In the genomic region with DNA sequence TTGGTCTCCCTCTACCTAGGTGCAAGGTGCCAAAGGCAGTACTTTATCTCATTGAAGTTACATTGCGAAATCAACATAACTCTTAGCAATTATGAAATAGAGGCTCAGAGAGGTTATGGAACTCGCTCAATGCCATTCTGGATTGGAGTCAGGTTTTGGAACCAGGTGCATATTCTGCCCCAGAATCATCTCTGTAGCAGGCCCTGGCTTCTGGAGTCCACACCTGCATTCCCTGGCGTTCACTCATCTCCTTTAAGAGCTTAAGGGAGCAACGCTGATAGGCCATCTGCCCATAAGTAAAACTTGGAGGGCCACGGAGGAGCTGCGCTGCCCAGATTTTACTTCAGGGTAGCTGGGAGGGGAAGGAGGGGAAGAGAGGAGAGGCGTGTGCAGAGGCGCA, we compare ENCODE assay signal across 12 mouse cellular contexts. TPM values are rescaled to one million over a fixed set of nuclear protein-coding genes. Genes with fewer than 3 reads are reported as not detected.
DNase-seq lines count a peak whose midpoint lies in the region; ATAC-seq lines count a peak whose summit lies in the region.
"Had no signal": no experiment of that assay in that cellular context is flagged by ENCODE, and none has a peak within 500 bp of the region (broad histone marks: within the 10 kb centered on the region; RNA-seq: fewer than 3 reads in every experiment).

No protein-coding gene starts in this region.

- peak overlapping the region; percentile 39; the same call in 1 of the 2 replicates for H3K9ac ChIP-seq in hindbrain, embryonic 13.5 days
- no peak overlapping the region for H3K9ac ChIP-seq in hindbrain, embryonic 16.5 days (ENCODE audit: low read depth, low read length)
- H3K9ac ChIP-seq in embryonic facial prominence, embryonic 12.5 days: no peak overlapping the region; the same call in 1 of the 2 replicates
- H3K9ac ChIP-seq: forebrain, postnatal 0 days had no signal

- H3K4me3 ChIP-seq in hindbrain, embryonic 13.5 days: no peak overlapping the region
- no peak overlapping the region for H3K4me3 ChIP-seq in hindbrain, embryonic 16.5 days (ENCODE audit: low read length)
- H3K4me3 ChIP-seq in embryonic facial prominence, embryonic 12.5 days: no peak overlapping the region
- H3K4me3 ChIP-seq in midbrain, embryonic 10.5 days: no peak overlapping the region

- no peaks in the 10 kb centered on the region for H3K27me3 ChIP-seq in hindbrain, embryonic 13.5 days
- H3K27me3 ChIP-seq in hindbrain, embryonic 16.5 days (replicated peaks; ENCODE audit: control insufficient read depth, insufficient read depth, low read length): no peaks in the 10 kb centered on the region
- no peaks in the 10 kb centered on the region for H3K27me3 ChIP-seq in embryonic facial prominence, embryonic 12.5 days
- no peaks in the 10 kb centered on the region for H3K27me3 ChIP-seq in midbrain, embryonic 10.5 days (ENCODE audit: low read depth, poor library complexity, severe bottlenecking)

- ATAC-seq in hindbrain, embryonic 13.5 days (ENCODE audit: low FRiP score): no peak
- ATAC-seq in hindbrain, embryonic 16.5 days: no peak
- no peak for ATAC-seq in embryonic facial prominence, embryonic 12.5 days (ENCODE audit: insufficient number of reproducible peaks, insufficient read depth, low FRiP score, low TSS enrichment)
- ATAC-seq in megakaryocyte progenitor cell, adult 5-6 weeks (replicated peaks; ENCODE audit: poor library complexity): peak; percentile 7
- ATAC-seq: forebrain, postnatal 0 days had no signal

- no peak overlapping the region for H3K27ac ChIP-seq in hindbrain, embryonic 13.5 days
- H3K27ac ChIP-seq in hindbrain, embryonic 16.5 days (ENCODE audit: low read depth, low read length): no peak overlapping the region
- no peak overlapping the region for H3K27ac ChIP-seq in embryonic facial prominence, embryonic 12.5 days
- no peak overlapping the region for H3K27ac ChIP-seq in midbrain, embryonic 10.5 days (replicated peaks)

- no peaks in the 10 kb centered on the region for H3K9me3 ChIP-seq in hindbrain, embryonic 13.5 days
- no peaks in the 10 kb centered on the region for H3K9me3 ChIP-seq in hindbrain, embryonic 16.5 days (ENCODE audit: control insufficient read depth, low read length)
- no peaks in the 10 kb centered on the region for H3K9me3 ChIP-seq in embryonic facial prominence, embryonic 12.5 days
- no peaks in the 10 kb centered on the region for H3K9me3 ChIP-seq in midbrain, embryonic 10.5 days (replicated peaks)

- WGBS in hindbrain, embryonic 13.5 days: 94% methylated on average over 8 of the region's 8 CpGs
- WGBS in hindbrain, embryonic 16.5 days: 90% methylated on average over 8 of the region's 8 CpGs
- WGBS in embryonic facial prominence, embryonic 12.5 days: 89% methylated on average over 8 of the region's 8 CpGs
- 96% methylated on average over 8 of the region's 8 CpGs for WGBS in midbrain, embryonic 10.5 days

- H3K4me2 ChIP-seq in hindbrain, embryonic 13.5 days: no peak overlapping the region
- no peak overlapping the region for H3K4me2 ChIP-seq in hindbrain, embryonic 16.5 days (ENCODE audit: low read length)
- 0 out of 2 replicates have a peak overlapping the region, but pooled peaks have one; percentile 4 for H3K4me2 ChIP-seq in embryonic facial prominence, embryonic 12.5 days (replicated peaks)

- peak; percentile 73 for DNase-seq in liver
- DNase-seq in right cerebral cortex, postnatal 36 days (ENCODE audit: low spot score in 2 of 2): no peak
- no peak for DNase-seq in midbrain, embryonic 10.5 days (ENCODE audit: low spot score)
- no peak for DNase-seq in right cerebral cortex, adult 2 months (ENCODE audit: low spot score in 2 of 2)
- DNase-seq: cerebellum, adult 8-10 months; forebrain, postnatal 0 days; right cerebral cortex, adult 18-20 months had no signal

- H3K4me1 ChIP-seq in hindbrain, embryonic 13.5 days (replicated peaks): peaks cover 31% of the 10 kb centered on the region
- H3K4me1 ChIP-seq in hindbrain, embryonic 16.5 days (ENCODE audit: control insufficient read depth, insufficient read depth, low read depth, low read length): peaks cover 12% of the 10 kb centered on the region
- peaks cover 29% of the 10 kb centered on the region for H3K4me1 ChIP-seq in embryonic facial prominence, embryonic 12.5 days
- peaks cover 44% of the 10 kb centered on the region for H3K4me1 ChIP-seq in midbrain, embryonic 10.5 days

- H3K36me3 ChIP-seq in hindbrain, embryonic 13.5 days: peaks cover 20% of the 10 kb centered on the region
- peaks cover 6% of the 10 kb centered on the region for H3K36me3 ChIP-seq in hindbrain, embryonic 16.5 days (ENCODE audit: control insufficient read depth, insufficient read depth, low read length)
- peaks cover 22% of the 10 kb centered on the region for H3K36me3 ChIP-seq in embryonic facial prominence, embryonic 12.5 days
- peaks cover 26% of the 10 kb centered on the region for H3K36me3 ChIP-seq in midbrain, embryonic 10.5 days

RNA-seq across cellular contexts. Expression of a gene that starts 2.7 kb away (rescaled TPM):
- 64.2 and 66.1 TPM in 2 replicates for polyA plus RNA-seq in hindbrain, embryonic 13.5 days (2015; fragmentation: Nextera tagmentation; extraction: Ambion mirVana)
- polyA plus RNA-seq in hindbrain, embryonic 16.5 days (2015; fragmentation: Nextera tagmentation; extraction: Ambion mirVana): 72.2 and 75.6 TPM in 2 replicates
- polyA plus RNA-seq in embryonic facial prominence, embryonic 12.5 days (2016; fragmentation: Nextera tagmentation; extraction: Ambion mirVana): 76.9 and 78.5 TPM in 2 replicates
- 33.6 and 50.9 TPM in 2 replicates for total RNA-seq in megakaryocyte progenitor cell, adult 5-6 weeks (2015)
- total RNA-seq in megakaryocyte progenitor cell, adult 5-6 weeks (2017): 24.1 and 25.0 TPM in 2 replicates
- 120 and 123 TPM in 2 replicates for polyA plus RNA-seq in midbrain, embryonic 10.5 days (2016; fragmentation: Nextera tagmentation; extraction: Ambion mirVana)

RNA-seq across cellular contexts. Expression of a gene that starts 7.8 kb away (rescaled TPM):
- polyA plus RNA-seq in hindbrain, embryonic 13.5 days (2015; fragmentation: Nextera tagmentation; extraction: Ambion mirVana): 68.2 and 70.3 TPM in 2 replicates
- polyA plus RNA-seq in hindbrain, embryonic 16.5 days (2015; fragmentation: Nextera tagmentation; extraction: Ambion mirVana): 61.8 and 62.3 TPM in 2 replicates
- 89.1 and 92.8 TPM in 2 replicates for polyA plus RNA-seq in embryonic facial prominence, embryonic 12.5 days (2016; fragmentation: Nextera tagmentation; extraction: Ambion mirVana)
- 56.8 and 60.9 TPM in 2 replicates for total RNA-seq in megakaryocyte progenitor cell, adult 5-6 weeks (2015)
- total RNA-seq in megakaryocyte progenitor cell, adult 5-6 weeks (2017): 80.7 TPM in 2 replicates
- polyA plus RNA-seq in midbrain, embryonic 10.5 days (2016; fragmentation: Nextera tagmentation; extraction: Ambion mirVana): 140 and 142 TPM in 2 replicates

RNA-seq across cellular contexts. Expression of a gene that starts 8.1 kb away (rescaled TPM):
- polyA plus RNA-seq in hindbrain, embryonic 13.5 days (2015; fragmentation: Nextera tagmentation; extraction: Ambion mirVana): 0.55 and 0.82 TPM in 2 replicates
- 0.53 and 0.71 TPM in 2 replicates for polyA plus RNA-seq in hindbrain, embryonic 16.5 days (2015; fragmentation: Nextera tagmentation; extraction: Ambion mirVana)
- 0.45 and 0.99 TPM in 2 replicates for polyA plus RNA-seq in embryonic facial prominence, embryonic 12.5 days (2016; fragmentation: Nextera tagmentation; extraction: Ambion mirVana)
- 0.27 TPM in 1 of 2 replicates, not detected in the other for total RNA-seq in megakaryocyte progenitor cell, adult 5-6 weeks (2015)
- total RNA-seq in megakaryocyte progenitor cell, adult 5-6 weeks (2017): 0.08 and 1.4 TPM in 2 replicates
- 1.5 and 1.7 TPM in 2 replicates for polyA plus RNA-seq in midbrain, embryonic 10.5 days (2016; fragmentation: Nextera tagmentation; extraction: Ambion mirVana)
- total RNA-seq: monocyte, adult 5-6 weeks had no signal

RNA-seq across cellular contexts. Expression of a gene that starts 13.8 kb away (rescaled TPM):
- 13.3 and 15.5 TPM in 2 replicates for polyA plus RNA-seq in hindbrain, embryonic 13.5 days (2015; fragmentation: Nextera tagmentation; extraction: Ambion mirVana)
- polyA plus RNA-seq in hindbrain, embryonic 16.5 days (2015; fragmentation: Nextera tagmentation; extraction: Ambion mirVana): 11.2 and 11.5 TPM in 2 replicates
- polyA plus RNA-seq in embryonic facial prominence, embryonic 12.5 days (2016; fragmentation: Nextera tagmentation; extraction: Ambion mirVana): 11.1 and 14.2 TPM in 2 replicates
- 1.1 and 3.3 TPM in 2 replicates for total RNA-seq in megakaryocyte progenitor cell, adult 5-6 weeks (2015)
- 0.92 and 2.5 TPM in 2 replicates for total RNA-seq in megakaryocyte progenitor cell, adult 5-6 weeks (2017)
- 10.9 and 13.3 TPM in 2 replicates for polyA plus RNA-seq in midbrain, embryonic 10.5 days (2016; fragmentation: Nextera tagmentation; extraction: Ambion mirVana)

RNA-seq across cellular contexts. Expression of a gene that starts 37.2 kb away (rescaled TPM):
- 0.43 and 0.95 TPM in 2 replicates for polyA plus RNA-seq in hindbrain, embryonic 13.5 days (2015; fragmentation: Nextera tagmentation; extraction: Ambion mirVana)
- polyA plus RNA-seq in hindbrain, embryonic 16.5 days (2015; fragmentation: Nextera tagmentation; extraction: Ambion mirVana): 0.63 and 0.80 TPM in 2 replicates
- 2.9 and 3.3 TPM in 2 replicates for polyA plus RNA-seq in embryonic facial prominence, embryonic 12.5 days (2016; fragmentation: Nextera tagmentation; extraction: Ambion mirVana)
- not detected in 2 replicates for total RNA-seq in megakaryocyte progenitor cell, adult 5-6 weeks (2015)
- not detected in 2 replicates for total RNA-seq in megakaryocyte progenitor cell, adult 5-6 weeks (2017)
- 0.47 and 0.57 TPM in 2 replicates for polyA plus RNA-seq in midbrain, embryonic 10.5 days (2016; fragmentation: Nextera tagmentation; extraction: Ambion mirVana)
